Mouse (Mus musculus) left cerebral cortex, adult 9 months (tissue): ENCODE results near the gene Adh6a.

Experiments used
- DNase-seq, 2 experiments: peaks; one replicate each; pipeline ENCODE4 v3.0.0; 2022; ENCODE audit warnings: low spot score in 2 of 2

Gene Adh6a

DNA sequence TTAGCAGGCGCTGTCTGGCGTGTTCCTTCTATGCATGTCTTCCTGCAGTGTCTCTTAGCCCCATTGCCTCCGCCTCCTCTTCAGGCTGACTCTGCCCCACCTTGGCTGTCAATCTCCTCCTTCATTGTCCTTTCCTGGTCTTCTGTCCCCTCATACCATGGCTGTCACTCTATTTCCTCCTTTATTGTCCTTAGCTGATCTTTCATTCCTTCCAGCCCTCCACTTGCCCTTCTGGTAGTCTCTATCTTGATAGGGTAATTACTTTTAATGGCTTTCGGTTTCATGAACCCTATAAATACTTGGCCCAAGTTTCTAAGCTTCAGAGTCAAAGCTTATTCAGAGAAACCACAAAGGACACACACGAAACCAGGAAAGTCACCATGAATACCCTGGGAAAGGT, at the start of gene Adh6a:
TSS of gene Adh6a (plus strand) at position 322 of the 400 bp plus-strand sequence.
- no peak for DNase-seq

DNA sequence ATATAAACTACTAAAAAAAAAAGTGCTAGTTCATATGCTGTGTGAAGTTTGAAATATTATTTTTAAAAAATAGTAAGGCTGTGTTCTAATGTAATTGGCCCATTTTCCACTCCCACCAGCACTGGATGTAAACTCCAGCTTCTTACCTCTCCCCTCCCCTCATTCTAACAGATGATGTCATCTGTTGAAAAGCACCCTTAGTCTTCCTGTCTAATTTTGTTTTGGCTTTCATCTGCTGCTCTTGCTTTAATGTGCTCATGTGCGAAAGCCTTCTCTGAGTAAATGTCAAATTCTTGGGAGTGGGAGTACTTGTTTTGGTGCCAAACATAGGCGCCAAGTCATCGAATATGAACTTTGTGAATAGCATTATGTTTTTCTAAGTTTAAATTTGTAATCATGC, 48.4 kb upstream of the Adh6a start:
- no peak for DNase-seq

DNA sequence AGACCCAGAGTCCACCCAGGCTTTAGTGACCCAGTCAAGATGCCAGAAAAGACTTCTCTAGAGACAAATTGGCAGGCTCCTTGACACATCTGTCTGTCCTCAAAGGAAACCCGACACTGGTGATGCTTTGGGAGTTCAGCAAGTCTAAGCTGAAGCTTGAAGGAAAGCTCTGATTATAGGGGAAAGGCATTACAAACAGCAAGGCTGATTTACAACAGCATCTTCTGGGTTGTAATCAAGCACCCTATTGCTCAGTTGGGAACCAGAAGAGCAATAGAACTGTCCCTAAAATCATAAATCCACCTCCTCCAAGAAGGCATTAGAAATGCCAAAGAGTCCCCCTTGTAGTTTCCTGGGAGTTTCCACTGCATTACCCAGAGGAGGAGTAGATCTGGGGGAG, 42.6 kb upstream of the Adh6a start:
- no peak for DNase-seq

DNA sequence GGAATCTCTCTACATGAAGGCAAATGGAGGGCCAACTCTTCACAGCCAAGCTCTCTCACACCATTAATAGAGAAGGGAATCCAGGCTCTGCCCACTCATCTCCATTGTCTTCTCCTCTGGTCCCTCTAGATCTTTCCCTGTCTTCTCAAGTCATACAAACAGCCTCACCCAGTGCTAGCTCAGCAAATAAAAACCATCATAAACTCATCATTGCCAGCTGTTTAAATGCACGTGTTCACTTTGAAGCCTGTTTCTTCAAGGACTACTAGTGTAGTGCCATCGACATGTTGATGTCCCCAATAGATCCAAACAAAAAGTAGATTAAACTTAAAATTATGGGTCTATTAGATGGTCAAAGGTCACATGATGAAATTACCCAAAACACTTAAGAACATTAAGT, 41.8 kb upstream of the Adh6a start:
- DNase-seq: no peak

DNA sequence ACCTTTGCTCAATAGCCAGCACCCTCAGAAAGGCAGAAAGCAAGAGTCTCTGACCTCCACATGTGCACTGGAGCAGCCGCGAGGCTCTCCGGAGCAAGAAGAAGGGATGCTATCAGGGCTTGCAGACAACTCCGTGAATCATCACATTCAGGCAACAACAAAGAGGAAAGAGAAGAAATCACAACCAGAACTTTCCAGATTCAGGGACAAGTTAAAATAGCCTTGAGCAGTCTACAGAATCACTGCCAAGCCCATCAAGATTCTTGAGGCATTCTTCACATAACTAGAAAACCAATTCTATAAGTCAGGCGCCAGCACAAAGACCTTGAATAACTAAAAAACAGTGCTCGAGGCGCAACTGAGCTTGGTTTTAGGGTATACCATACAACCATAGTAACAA, 40.0 kb upstream of the Adh6a start:
- DNase-seq: no peak

DNA sequence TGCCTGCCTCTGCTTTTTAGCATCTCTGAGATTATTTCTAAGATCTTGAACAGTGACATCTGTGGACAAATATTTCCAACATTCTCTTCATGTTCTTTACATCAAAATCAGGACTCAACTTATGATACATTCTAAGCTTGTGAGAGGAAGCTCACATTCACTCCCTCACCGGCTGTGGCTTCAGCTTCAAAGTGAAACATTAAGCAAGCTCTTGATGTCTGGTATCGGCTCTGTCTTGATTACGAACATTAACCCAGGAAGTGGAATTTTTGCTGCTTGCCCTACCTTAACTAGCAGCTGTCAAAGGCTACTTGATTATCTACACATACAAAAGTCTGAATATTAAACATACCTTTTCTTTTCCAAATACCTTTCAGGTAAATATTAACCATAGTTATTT, 38.0 kb upstream of the Adh6a start:
- DNase-seq: no peak

DNA sequence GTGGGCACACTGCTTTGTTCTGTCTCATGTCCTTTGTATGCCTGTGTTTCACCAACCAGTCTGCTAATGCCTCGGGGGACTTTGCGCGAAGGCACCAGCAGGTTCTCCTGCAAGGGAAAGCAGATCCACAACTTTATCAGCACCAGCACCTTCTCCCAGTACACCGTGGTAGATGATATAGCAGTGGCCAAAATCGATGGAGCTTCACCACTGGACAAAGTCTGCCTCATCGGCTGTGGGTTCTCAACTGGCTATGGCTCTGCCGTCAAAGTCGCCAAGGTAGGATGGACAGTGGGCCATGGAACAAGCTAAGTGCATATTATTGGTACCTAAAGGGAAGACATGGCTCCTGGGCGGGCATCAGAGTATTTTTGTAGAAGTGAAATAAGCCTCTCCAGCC, 30.5 kb upstream of the Adh6a start:
- no peak for DNase-seq

DNA sequence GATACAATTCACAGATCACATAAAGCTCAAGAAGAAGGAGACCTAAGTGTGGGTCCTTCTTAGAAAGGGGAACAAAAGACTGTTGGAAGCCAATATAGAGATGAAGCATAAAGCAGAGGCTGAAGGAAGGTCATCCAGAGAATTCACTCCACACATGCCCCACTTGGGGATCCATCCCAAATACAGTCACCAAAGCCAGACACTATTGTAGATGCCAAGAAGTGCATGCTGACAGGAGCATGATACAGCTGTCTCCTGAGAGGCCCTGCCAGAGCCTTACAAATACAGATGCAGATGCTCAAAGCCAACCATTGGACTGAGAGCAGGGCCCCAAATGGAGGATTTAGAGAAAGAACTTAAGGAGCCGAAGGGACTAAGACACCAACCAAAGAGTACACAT, 29.3 kb upstream of the Adh6a start:
- no peak for DNase-seq

DNA sequence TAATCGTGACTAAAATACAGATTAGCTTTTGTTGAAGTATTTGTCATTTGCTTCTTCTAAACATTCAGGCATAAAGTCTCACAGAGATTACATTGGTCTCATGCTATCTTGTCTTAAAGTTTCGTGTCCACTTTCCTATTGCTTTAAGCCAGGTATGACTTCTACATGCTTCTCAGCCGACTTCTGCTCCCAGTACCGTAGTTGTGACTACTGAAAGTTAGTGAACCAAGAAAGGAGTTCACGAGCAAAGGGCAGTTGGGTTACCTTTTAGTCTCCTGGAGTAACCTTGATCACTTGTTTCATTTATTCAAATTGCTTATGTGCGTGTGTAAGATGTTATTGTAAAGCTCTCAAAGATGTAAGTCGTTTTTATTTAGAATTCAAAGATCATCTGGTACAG, 27.1 kb upstream of the Adh6a start:
- no peak for DNase-seq

DNA sequence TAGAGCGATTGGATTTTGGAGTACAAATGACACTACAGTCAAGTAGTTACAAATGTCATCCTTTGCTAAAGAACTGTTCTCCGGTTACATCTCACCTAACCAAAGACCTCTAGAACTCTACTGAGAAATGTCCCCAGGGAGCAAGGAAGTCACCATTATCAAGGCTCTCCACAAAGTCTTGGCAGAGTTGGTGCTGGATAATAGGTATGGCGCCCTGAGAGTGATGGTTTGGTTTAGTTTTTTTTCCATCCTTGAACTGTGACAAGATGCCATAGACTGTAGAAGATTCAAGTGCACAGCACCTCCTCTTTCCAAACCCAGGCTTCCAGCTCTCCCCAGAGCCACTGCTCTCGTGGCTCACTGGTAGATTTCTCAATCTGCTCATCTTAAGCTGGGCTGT, 25.4 kb upstream of the Adh6a start:
- DNase-seq: no peak

DNA sequence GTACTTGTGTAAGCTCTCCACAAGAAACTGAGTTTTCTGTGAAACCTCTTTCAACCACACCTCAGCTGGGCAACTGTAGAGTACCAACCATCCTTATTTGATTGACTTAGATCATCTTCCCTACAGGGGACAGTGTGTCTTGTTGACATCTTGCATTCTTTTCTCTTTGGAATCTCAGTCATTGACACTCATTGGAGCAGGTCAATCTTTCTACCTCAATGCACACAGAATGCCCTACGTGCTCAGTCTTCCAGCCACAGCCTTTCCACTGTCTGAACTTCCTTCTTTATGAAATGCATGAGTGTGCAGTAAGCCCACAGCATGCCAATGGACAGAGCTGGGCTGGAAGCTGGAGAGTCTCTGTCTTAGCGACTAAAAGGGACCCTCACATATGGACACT, 22.4 kb upstream of the Adh6a start:
- no peak for DNase-seq

DNA sequence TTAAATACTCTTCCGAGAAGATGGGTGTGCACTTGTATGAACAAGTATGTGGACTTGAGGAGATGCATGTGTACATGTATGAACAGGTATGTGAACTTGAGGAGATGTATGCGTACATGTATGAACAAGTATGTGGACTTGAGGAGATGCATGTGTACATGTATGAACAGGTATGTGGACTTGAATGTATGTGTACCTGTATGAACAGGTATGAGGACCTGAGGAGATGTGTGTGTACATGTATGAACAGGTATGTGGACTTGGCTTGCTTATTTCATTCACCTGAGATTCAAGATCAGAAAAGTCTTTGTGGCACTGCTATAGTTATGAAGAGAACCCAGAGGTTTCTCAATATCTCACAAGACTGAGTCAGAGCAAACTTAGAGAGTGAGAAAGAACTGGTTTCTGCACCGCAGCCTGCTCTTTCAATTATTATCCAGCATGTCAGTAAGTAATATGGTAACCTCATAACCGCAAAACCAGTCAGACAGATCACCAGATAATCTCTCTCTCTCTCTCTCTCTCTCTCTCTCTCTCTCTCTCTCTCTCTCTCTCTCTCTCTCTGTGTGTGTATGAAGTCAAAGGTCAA, 21.5 kb upstream of the Adh6a start:
- DNase-seq: no peak

DNA sequence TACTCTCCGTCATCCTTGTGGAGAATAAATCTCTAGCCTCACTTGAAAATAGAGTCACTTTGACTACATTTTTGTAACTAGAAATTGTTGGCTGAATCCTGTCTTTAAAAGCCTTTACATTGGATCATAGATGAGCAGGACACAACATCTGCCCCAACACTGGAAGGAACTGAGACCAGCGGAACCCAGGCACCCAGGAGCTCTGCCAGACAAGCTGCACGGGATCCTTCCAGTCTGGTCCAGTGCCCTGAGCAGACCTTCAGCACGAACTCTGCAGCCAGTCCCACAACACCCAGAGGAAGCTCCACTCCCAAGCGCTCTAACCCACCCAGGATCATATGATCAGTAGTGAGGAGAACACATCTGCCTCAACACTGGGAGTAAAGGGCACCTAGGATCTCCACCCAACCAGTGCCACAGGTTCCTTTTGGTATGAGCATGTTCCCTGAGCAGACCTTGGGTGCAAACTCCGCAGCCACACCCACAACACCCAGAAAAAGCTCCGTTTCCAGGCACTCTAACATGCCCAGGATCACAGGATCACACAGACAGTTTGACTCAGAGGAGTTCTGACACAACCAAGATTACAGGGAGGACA, 19.7 kb upstream of the Adh6a start:
- DNase-seq: no peak

DNA sequence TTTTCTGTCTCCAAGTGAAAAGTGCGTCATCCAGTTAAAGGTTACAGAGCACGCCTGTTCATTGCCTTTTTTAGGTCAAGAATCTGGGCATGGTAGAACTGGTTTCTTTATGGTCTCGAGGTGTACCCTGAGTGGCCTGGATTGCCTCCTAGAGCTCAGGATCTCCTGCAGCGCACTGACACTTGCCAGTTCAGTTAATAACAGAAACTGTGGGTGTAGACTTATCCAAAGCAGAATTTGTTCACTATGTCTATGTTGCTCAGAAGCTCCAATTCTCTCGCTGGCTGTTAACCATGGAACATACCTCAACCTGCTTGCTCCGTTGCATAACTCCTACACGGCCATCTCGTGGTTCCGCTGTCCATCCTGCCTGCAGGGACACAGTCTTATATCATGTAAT, 13.0 kb upstream of the Adh6a start:
- DNase-seq: no peak

DNA sequence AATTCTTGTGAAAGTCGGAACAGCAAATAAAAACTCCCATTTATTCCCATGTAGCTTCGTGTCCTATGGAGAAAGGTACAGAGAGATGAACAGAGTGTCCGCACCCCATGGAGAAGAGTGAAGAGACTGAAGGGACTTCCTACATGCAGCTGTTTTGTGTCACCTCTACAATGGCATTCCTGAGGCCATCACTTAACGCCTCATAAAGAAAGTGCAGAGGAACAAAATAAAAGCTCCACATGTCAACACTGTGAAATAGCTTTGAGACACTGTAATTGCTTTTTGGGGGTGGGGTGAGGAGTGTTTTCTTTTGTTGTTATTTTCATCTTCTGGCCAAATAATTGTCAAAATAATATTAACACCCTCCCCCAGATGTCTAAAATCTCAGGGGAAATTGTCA, 10.4 kb upstream of the Adh6a start:
- no peak for DNase-seq

DNA sequence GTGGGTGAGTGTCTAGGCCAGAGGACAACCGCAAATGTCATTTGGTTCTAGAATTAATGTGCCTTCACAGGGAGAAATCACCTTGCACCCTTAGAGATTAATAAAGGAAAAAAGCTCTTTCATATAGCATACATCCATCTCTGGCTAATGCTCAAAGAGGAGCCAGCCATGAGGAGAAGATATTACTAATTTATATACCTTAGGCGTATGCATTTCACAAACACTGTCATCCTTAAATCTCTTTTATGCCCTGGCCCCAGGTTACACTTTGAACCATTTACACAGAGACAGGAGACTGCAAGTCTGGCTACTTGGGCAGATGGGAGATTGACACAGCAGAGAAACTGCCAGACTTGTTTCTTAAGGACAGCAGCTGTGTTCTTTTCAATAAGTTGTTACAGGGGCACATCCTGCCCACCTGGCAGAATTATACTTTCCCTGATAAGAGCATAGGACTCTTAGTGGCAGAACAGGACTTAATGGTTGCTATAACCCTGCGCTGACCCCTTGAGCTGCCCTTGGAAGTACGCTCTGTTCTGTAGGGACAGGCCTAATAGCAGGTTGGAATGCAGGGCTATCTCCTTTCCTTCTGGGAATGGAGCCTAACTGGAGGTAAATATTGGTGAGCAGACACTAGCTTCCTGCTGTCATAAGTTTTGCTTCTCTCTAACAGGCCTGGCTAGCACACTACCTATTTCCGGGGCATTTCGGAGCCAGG, 9.2 kb upstream of the Adh6a start:
- DNase-seq: no peak

DNA sequence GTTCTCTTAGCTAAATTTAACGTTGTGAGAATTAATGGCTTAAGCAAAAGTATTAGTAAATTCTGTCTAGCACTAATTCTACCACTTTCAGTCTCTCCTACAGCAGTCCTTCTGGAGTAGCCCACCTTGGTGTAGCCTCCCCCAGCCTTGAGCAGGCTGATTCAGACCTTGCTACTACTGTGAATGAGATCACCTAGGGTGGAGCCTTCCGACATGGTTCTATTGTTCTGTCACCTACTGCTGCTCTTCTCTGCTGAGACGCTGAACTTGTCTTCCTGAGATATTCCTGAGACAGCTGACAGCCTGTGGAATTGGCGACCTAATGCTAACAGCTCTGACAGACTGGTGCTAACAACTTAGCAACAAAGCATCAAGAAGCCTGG, 8.6 kb upstream of the Adh6a start:
- DNase-seq: no peak

DNA sequence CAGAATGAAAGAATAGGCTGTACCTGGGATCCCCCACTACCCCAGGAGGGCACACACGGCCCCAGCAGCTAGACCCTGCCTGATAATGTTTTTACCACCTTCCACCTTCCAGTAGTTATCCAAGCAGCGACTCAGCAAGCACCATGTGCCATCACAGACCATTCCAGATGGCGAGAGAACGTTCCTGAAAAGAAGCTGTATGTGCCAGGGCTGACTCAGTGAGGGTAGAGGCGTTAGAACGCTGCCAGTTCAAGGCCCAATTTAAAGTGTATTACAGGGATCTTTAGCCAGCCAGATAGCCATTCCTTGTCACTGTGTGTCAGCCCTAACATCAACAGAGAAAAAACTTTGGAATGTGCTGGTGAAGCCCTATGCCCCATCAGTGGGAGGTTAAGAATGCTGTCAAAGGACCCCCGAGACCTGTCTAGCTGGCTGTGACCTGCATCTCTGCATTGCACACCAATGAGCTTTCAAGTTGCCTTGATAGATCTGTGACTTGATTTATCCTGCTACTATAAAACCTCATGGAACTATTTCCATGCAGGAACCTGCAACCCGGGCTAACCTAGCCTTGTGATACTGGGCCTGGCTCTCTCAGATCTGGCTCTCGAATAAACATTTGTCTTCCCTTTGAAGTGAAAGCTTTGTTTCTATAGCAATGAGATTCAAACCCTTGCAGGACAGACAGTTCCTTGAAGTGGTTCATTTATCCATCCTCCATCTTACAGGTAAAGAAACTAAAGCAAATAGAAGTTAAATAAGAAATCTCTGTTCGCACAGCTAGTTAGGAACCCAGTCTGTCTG, 7.4 kb upstream of the Adh6a start:
- no peak for DNase-seq

DNA sequence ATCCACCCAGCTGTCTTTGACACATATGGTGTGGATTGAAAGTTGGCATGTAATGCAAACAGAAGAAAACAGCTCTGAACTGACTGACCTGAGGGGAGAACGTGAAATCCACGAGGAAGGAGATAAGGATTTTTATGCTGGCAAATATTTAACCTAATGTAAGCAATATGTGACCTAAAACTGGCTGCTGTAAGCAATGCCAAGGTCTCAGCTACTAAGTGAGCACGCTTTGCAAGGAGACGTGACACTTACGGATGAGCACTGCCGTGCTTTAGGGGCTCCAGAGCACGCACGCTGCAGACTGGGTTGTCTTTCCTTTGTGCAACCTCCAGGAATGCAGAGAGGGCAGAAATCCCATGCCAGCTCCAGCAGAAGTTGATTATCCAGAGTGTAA, 6.8 kb upstream of the Adh6a start:
- DNase-seq: no peak

DNA sequence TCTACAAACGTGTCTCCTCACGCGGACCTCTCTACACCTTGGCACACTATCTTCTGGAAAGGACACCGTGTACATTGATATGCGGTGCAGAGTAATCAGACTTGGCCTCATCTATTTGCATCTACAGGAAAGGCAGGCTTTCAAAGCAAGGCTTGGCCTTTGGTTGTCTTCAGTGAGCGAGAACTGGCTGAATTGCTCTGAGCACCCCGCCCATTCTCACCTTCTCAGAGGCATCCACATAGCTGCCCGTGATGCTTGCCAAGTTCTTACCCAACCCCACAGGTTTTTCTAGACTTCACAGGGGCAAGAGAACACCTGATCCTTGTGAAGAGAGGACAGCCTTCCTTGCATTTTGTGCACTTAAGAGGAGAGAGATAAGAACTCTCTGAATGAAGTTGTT, 3.2 kb upstream of the Adh6a start:
- DNase-seq: no peak

DNA sequence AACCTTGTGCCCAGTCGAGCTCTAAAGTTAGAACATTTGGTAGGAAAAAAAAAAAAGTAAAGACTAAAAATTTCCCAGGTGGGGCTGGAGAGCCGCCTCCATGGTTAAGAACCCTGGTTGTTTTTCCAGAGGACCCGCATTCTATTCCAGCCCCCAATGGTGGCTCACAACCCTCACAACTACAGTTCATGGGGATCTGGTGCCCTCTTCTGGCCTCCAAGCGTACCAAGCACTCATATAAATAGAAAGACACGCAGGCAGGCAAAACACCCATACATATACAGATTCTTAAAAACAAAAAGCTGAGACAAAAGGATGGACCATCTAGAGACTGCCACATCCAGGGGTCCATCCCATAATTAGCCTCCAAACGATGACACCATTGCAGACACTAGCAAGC, 2.1 kb upstream of the Adh6a start:
- DNase-seq: no peak

DNA sequence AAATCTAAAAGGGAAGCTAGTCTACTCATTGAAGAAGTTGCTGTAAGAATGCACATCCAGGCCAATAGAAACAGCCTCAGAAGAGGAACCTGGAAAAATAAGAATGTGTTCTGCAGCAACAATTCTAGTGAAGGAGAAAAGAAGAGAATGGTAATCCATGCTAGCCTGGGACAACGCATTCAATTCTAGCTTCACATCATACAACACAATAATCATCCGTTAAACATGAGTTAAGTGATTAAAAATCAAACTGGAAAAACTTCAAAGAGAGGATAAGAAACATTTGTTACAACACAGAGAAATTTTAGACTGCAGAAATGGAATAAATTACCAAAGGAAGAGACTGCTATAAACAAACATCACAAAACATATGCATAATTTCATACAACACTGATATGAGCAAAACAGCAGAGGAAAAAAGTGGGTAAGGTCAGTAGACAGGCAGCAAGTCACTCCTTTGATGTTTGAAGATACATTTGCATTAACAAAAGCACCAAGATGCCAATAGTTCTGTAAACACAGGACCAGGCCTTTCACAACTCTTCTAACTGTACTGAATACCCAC, 3.9 kb downstream of the Adh6a start:
- DNase-seq: no peak

DNA sequence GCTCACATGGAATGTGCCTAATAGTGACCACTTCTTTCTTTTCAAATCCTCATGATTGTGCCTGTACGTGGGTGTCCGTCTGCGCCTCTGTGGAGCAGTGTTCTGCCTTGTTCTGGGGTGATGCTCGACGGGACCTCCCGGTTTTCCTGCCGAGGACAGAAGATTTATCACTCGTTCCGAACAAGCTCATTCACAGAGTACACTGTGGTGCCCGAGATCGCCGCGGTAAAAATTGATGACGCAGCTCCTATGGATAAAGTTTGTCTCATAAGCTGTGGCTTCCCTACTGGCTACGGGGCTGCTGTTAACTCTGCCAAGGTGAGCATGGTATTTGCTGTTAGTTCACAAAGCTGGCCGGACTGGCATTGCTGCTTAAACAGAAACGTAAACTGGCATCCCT, 11.9 kb downstream of the Adh6a start:
- no peak for DNase-seq
